Mouse (Mus musculus) large intestine, adult 2 months (tissue): ENCODE results near the gene Gm10142. TPM values are rescaled to one million over a fixed set of nuclear protein-coding genes. Genes with fewer than 3 reads are reported as not detected.
"Not testable (repeated sequence)": the region's sequence is repeated elsewhere in the genome, so short reads cannot be mapped to it uniquely, and the experiment has no call there.

ENCODE experiments used
- DNase-seq: peaks from one replicate; pipeline ENCODE4 v3.0.0-alpha.2; 2012; ENCODE audit warnings: low read depth, low spot score
- WGBS: fragments of 180-500 bp; shearing (Covaris S2); methylation state at CpG from one replicate; pipeline ENCODE4 v1.1.7; 2018; 5-methylcytosine and 5-hydroxymethylcytosine counted together
- polyA plus RNA-seq: library from polyadenylated mRNA; depleted of rRNA; stranded (reverse); fragments of >200 nt; gene quantifications from 2 replicates; pipeline ENCODE4 v1.2.3, GENCODE M21; 2012; rRNA removed

Gm10142 gene
- polyA plus RNA-seq, 1 experiment = not detected

- WGBS = 46% methylated on average over 4 of the region's 4 CpGs
- DNase-seq = no peak
These were observed 12.7 kb downstream of the Gm10142 start for GRCm38 (mm10) chr10:77728280-77728679.

DNA sequence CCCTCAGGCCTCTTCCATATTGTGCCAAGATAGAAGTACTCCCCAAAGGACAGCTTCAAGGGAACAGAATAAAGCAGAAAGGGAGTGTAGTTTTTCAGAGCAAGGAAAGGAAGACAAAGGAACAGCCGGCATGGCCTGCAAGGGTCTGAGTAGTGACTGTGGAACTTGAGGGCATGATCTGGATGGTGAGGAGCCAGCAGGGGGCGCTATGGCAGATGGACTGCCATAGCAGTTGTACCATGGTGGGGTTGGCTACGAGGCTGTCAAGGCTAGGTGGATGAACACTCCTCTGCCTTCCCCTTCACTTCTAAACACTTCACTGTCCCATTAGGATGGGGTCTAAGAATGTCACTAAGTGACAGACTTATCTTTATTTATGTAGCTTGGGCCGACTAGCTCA lies 13.6 kb downstream of the Gm10142 start:
- 47% methylated on average over 4 of the region's 4 CpGs for WGBS
- DNase-seq = no peak

DNA sequence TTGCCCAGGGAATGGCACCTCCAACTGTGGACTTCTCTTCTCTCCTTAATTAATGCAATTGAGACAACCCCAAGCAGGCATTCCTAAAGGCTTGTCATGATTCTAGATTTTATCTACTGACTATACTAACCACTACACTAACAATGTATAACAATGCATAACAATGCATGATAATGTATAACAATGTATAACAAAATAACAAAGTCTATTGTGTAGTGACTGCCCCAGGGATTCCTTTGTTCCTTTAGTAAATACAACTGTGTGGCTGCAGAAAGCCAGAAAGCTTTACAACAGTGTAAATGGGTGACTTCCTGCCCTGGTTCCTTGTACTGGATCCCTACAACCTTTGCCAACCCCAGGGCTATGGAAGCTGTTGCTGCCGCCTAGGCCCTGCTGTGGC lies 20.3 kb downstream of the Gm10142 start:
- no peak for DNase-seq
- 97% methylated on average over 1 of the region's 1 CpGs for WGBS

- WGBS = 75% methylated on average over 4 of the region's 4 CpGs
- DNase-seq = no peak
These were observed 23.3 kb downstream of the Gm10142 start for GRCm38 (mm10) chr10:77738929-77739328.

DNA sequence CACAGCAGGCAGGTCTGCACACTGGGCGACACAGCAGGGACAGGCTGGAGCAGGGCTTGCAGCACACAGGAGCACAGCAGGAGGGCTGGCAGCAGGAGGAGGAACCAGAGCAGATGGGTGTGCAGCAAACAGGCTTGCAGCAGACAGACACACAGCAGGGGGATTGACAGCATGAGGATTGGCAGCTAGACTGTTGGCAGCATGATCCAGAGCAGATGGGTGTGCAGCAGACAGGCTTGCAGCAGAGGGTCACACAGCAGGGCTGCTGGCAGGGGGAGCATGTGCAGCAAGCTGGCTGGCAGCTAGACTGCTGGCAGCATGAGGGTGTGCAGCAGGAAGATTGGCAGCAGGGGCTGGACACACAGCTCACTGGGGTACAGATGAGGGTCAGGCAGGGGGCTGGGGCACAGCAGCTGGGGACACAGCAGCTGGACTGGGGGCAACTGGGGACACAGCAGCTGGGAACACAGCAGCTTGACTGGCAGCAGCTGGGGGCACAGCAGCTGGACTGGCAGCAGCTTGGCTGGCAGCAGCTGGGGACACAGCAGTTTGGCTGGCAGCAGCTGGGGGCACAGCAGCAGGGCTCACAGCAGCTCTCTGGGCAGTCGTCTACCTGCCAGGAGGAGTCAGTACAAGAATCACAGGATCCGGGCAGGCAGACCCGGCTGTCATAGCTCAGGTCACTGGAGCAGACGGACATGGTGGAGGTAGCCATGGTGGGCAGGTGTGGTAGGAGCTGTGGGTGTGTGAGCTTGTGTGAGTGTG lies 26.5 kb downstream of the Gm10142 start, which contains the start of gene Gm18596:
Gm18596 (minus strand) TSS at position 715 of the 765 bp plus-strand sequence.
- 48% methylated on average over 5 of the region's 5 CpGs for WGBS
- DNase-seq = not testable (repeated sequence)

- WGBS = 84% methylated on average over 1 of the region's 1 CpGs
- not testable (repeated sequence) for DNase-seq
These were observed 35.1 kb downstream of the Gm10142 start for GRCm38 (mm10) chr10:77750686-77751085.

DNA sequence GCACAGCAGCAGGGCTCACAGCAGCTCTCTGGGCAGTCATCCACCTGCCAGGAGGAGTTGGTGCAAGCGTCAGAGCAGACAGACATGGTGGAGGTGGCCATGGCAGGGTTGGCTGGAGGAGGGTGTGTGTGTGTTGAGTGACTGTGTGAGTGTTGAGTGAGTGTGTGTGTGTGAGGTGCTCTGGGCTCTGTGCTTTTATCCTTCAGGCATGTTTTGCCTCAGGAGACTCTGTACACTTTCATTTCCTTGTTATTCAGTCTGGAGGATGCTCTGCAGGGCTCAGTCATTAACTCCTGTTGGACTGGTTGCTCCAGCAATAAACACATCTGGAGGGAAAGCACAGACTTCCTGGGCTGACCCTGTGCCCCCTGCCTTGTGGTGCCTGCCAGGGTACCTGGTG lies 35.6 kb downstream of the Gm10142 start, which contains the start of gene Gm9736:
Gm9736 (minus strand) TSS at position 101 of the 400 bp plus-strand sequence.
- 53% methylated on average over 1 of the region's 1 CpGs for WGBS
- not testable (repeated sequence) for DNase-seq

- DNase-seq = not testable (repeated sequence)
- 49% methylated on average over 3 of the region's 3 CpGs for WGBS
These were observed 36.7 kb downstream of the Gm10142 start for GRCm38 (mm10) chr10:77752312-77752711.

GRCm38 (mm10) chr10:77753448-77753847 lies 37.8 kb downstream of the Gm10142 start:
- no peak for DNase-seq

DNA sequence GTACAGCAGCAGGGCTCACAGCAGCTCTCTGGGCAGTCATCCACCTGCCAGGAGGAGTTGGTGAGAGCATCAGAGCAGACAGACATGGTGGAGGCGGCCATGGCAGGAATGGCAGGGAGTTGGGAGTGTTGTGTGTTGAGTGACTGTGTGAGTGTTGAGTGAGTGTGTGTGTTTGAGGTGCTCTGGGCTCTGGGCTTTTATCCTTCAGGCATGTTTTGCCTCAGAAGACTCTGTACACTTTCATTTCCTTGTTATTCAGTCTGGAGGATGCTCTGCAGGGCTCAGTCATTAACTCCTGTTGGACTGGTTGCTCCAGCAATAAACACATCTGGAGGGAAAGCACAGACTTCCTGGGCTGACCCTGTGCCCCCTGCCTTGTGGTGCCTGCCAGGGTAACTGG lies 44.0 kb downstream of the Gm10142 start, which contains the start of gene Gm3233:
Gm3233 (minus strand) TSS at position 101 of the 400 bp plus-strand sequence.
- 20% methylated on average over 1 of the region's 1 CpGs for WGBS
- DNase-seq = not testable (repeated sequence)

Other genes starting within 250 kb of the Gm10142 start
- 31.2 and 32.0 TPM in 2 replicates for gene Fam207a, start 200.0 kb upstream of the Gm10142 start, polyA plus RNA-seq
- 19.2 and 25.3 TPM in 2 replicates for gene Itgb2, start 185.6 kb upstream of the Gm10142 start, polyA plus RNA-seq
- gene Pttg1ip, start 134.1 kb upstream of the Gm10142 start, polyA plus RNA-seq = 158 and 222 TPM in 2 replicates
- gene Sumo3, start 109.7 kb upstream of the Gm10142 start, polyA plus RNA-seq = 293 and 338 TPM in 2 replicates
- gene Gm49325, start 109.6 kb upstream of the Gm10142 start, polyA plus RNA-seq = not detected in 2 replicates
- gene Ube2g2, start 93.5 kb upstream of the Gm10142 start, polyA plus RNA-seq = 27.7 and 31.4 TPM in 2 replicates
- 0.52 and 0.94 TPM in 2 replicates for gene Tspear, start 29.2 kb upstream of the Gm10142 start, polyA plus RNA-seq
- gene Gm19402, start 25.1 kb upstream of the Gm10142 start, polyA plus RNA-seq = not detected in 2 replicates
- gene Gm9508, start 18.6 kb upstream of the Gm10142 start, polyA plus RNA-seq = not detected in 2 replicates
- not detected in 2 replicates for gene Gm10272, start 9.2 kb upstream of the Gm10142 start, polyA plus RNA-seq
- not detected in 2 replicates for gene Gm10024, start 4.3 kb upstream of the Gm10142 start, polyA plus RNA-seq
- not detected in 2 replicates for gene Krtap12-1, start 4.8 kb downstream of the Gm10142 start, polyA plus RNA-seq
- gene Gm10100, start 10.7 kb downstream of the Gm10142 start, polyA plus RNA-seq = not detected in 2 replicates
- gene Gm18596, start 26.8 kb downstream of the Gm10142 start, polyA plus RNA-seq = not detected in 2 replicates
- not detected in 2 replicates for gene Gm9736, start 35.5 kb downstream of the Gm10142 start, polyA plus RNA-seq
- gene Gm3233, start 43.9 kb downstream of the Gm10142 start, polyA plus RNA-seq = not detected in 2 replicates
- not detected in 2 replicates for gene Gm3238, start 55.5 kb downstream of the Gm10142 start, polyA plus RNA-seq
- not detected in 2 replicates for gene Gm7138, start 61.1 kb downstream of the Gm10142 start, polyA plus RNA-seq
- gene Gm3250, start 66.7 kb downstream of the Gm10142 start, polyA plus RNA-seq = not detected in 2 replicates
- gene Gm7137, start 72.4 kb downstream of the Gm10142 start, polyA plus RNA-seq = not detected in 2 replicates
- not detected in 2 replicates for gene Gm9639, start 79.3 kb downstream of the Gm10142 start, polyA plus RNA-seq
- not detected in 2 replicates for gene Gm19668, start 83.3 kb downstream of the Gm10142 start, polyA plus RNA-seq
- gene Gm9507, start 96.0 kb downstream of the Gm10142 start, polyA plus RNA-seq = not detected in 2 replicates
- not detected in 2 replicates for gene Gm2696, start 98.9 kb downstream of the Gm10142 start, polyA plus RNA-seq
- not detected in 2 replicates for gene Krtap10-4, start 111.3 kb downstream of the Gm10142 start, polyA plus RNA-seq
- gene Krtap10-10, start 120.1 kb downstream of the Gm10142 start, polyA plus RNA-seq = not detected in 2 replicates
- not detected in 2 replicates for gene Gm36176, start 131.0 kb downstream of the Gm10142 start, polyA plus RNA-seq
- gene Gm10318, start 137.1 kb downstream of the Gm10142 start, polyA plus RNA-seq = not detected in 2 replicates
- gene Gm3285, start 146.2 kb downstream of the Gm10142 start, polyA plus RNA-seq = not detected in 2 replicates
- 6.4 and 6.8 TPM in 2 replicates for gene Lrrc3, start 186.7 kb downstream of the Gm10142 start, polyA plus RNA-seq